Mouse (Mus musculus) telencephalon, adult 2 months (tissue): ENCODE measurements around the gene Spdye4a.
"Not testable (repeated sequence)": the region's sequence is repeated elsewhere in the genome, so short reads cannot be mapped to it uniquely, and the experiment has no call there.

Source experiments
- DNase-seq: peaks from one replicate; pipeline ENCODE4 v3.0.0-alpha.2; 2011; ENCODE audit warnings: low read depth, low spot score

Gene Spdye4a

GRCm38 (mm10) chr5:143235028-143235693 lies 8.5 kb upstream of the Spdye4a start, which contains the start of gene Zfp12:
TSS of gene Zfp12 (plus strand) at chr5:143235163.
- DNase-seq: peak; percentile 97

- no peak for DNase-seq
These were observed 4.4 kb downstream of the Spdye4a start for GRCm38 (mm10) chr5:143222287-143222686.

DNA sequence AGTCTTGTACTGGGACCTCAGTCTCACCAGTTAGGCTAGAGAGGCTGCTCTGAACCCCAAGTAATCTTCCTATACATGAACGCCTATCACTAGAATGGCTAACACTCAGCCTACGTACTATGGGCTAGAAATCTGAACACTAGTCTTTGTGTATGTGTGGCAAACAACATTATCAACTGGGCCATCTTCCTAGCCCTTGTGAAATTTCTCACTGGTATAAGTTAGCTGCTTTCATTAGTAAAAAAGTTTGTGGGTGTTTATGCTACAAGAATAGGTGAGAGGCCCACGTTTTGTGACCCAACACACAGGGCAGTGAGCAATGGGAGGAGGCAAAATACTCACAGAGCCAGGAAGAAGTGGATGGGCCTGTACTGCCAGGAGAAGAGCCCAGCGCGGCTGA lies 5.7 kb downstream of the Spdye4a start:
- no peak for DNase-seq

GRCm38 (mm10) chr5:143213832-143214231 lies 12.9 kb downstream of the Spdye4a start:
- no peak for DNase-seq

DNA sequence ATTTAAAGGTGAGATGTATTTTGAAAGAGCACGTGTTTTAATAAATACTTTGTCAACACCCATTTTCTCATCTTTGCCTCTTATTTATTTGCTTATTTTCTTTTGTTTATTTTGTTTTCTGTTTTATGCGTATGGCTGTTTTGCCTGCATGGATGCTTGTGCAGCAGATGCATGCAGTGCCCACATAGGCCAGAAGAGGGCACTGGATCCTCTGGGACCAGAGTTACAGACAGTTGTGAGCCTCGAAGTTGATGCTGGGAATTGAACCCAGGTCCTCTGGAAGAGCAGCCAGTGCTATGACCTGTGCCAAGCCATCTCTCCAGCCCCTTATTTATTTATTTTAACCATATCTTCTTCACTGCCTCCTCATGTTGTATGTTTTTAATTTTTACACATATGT lies 21.7 kb downstream of the Spdye4a start:
- DNase-seq: no peak

GRCm38 (mm10) chr5:143196506-143196905 lies 30.2 kb downstream of the Spdye4a start:
- DNase-seq: no peak

DNA sequence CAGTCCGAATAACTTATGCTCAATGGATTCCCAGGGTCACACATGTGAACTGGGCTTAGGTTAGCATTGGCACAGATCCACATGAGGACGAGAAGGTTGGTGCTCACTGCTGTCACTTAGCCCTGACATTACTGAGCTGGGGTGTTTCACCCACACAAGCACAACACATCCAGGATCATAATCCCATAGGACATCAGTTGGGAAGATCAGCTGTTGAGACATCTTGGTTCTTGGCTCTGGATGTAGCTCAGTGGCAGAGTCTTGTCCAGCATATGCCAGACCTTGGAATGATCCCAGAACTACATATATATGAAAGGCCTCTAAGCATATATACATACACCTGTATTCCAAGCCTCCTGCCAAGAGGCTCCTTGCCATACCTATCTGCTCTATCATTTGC lies 31.5 kb downstream of the Spdye4a start:
- no peak for DNase-seq

GRCm38 (mm10) chr5:143194747-143195146 lies 31.9 kb downstream of the Spdye4a start:
- DNase-seq: not testable (repeated sequence)

DNA sequence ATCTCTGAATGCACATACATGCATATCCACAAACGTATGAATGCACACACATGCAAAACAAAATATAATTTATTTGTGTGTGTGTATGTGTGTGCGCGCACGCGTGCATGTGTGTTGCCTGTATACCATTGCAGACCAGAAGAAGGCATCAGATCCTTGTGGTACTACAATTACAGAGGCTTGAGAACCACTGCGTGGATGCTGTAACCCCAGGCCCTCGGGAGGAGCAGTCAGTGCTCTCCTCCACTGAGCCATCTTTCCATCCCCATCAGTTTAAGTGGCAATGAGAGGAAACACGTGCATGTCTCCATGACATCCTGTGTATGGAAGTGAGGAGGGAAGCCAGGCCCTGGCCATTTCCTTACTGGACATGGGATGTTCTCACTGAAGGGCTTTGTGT lies 33.9 kb downstream of the Spdye4a start:
- DNase-seq: no peak

DNA sequence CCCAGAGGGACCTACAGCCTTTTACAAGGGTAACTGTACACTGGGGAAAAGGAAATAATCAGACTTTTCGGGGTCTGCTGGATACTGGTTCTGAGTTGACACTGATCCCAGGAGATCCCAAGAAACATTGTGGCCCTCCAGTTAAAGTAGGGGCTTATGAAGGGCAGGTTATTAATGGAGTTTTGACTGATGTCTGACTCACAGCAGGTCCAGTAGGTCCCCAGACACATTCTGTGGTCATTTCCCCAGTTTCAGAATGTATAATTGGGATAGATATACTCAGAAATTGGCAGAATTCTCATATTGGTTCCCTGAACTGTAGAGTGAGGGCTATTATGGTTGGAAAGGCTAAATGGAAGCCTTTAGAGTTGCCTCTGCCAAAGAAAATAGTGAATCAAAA lies 38.7 kb downstream of the Spdye4a start:
- DNase-seq: not testable (repeated sequence)

GRCm38 (mm10) chr5:143180255-143181076 lies 46.2 kb downstream of the Spdye4a start, which contains the start of the genes Rbak and Spdye4b:
TSS of gene Rbak (minus strand) at chr5:143180775.
TSS of gene Spdye4b (plus strand) at chr5:143181017.
- peak; percentile 98 for DNase-seq

DNA sequence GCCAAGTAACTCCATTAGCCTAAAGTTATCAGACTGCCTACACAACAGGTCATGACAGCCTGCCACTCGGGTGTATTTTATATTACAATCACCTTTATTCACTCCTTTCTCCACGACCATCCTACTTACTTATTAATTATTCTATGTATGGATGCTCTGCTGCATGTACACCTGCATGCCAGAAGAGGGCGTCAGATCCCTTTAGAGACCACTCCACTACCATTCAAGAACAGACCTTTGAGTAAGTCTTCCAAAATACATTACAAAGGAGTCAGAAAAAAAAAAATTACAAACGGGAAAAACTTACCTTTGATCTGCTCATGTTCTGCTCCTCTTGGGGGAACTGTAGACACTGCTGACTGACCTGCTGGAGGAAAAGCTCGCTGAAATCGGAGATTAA lies 47.5 kb downstream of the Spdye4a start:
- no peak for DNase-seq

- no peak for DNase-seq
These were observed 49.0 kb downstream of the Spdye4a start for GRCm38 (mm10) chr5:143177541-143178200.

- DNase-seq: no peak
These were observed 50.7 kb downstream of the Spdye4a start for GRCm38 (mm10) chr5:143175970-143176369.
